Mouse (Mus musculus) cerebellum, postnatal 10 days (tissue): ENCODE data around the gene Hist1h4k.
A peak's percentile ranks its signal among the peaks of the same experiment; 100 is the strongest.
"Not testable (repeated sequence)": the region's sequence is repeated elsewhere in the genome, so short reads cannot be mapped to it uniquely, and the experiment has no call there.

Experiments used
- DNase-seq, 2 experiments: peaks; one replicate each; pipeline ENCODE4 v3.0.0; 2021; ENCODE audit warnings: mixed read lengths in 2 of 2

The Hist1h4k gene

GRCm38 (mm10) chr13:21754294-21755001 lies 4.1 kb upstream of the Hist1h4k start:
- peak; percentile 57 for DNase-seq

GRCm38 (mm10) chr13:21753524-21754285 lies 3.4 kb upstream of the Hist1h4k start, which contains the start of the genes Hist1h2ak and Hist1h2bn:
Hist1h2ak (minus strand) TSS chr13:21753827.
Hist1h2bn (plus strand) TSS chr13:21754123.
- peak; percentile 71 to 77 for DNase-seq

- no peak for DNase-seq
Observed at GRCm38 (mm10) chr13:21753051-21753523, 2.8 kb upstream of the Hist1h4k start.

GRCm38 (mm10) chr13:21752356-21752755 lies 2.1 kb upstream of the Hist1h4k start:
- DNase-seq = no peak

GRCm38 (mm10) chr13:21751827-21752226 lies 1.5 kb upstream of the Hist1h4k start:
- no peak for DNase-seq

- no peak for DNase-seq
Observed at GRCm38 (mm10) chr13:21751417-21751816, 1.1 kb upstream of the Hist1h4k start.

GRCm38 (mm10) chr13:21749387-21750158 lies 732 bp downstream of the Hist1h4k start:
- DNase-seq = peak in 1 of 2 experiments; percentile 10

- no peak for DNase-seq
Observed at GRCm38 (mm10) chr13:21745006-21745405, 5.3 kb downstream of the Hist1h4k start.

GRCm38 (mm10) chr13:21734906-21735767 lies 15.2 kb downstream of the Hist1h4k start, which contains the start of gene Hist1h4j:
Hist1h4j (plus strand) TSS chr13:21735064.
- DNase-seq = peak; percentile 91 to 93

GRCm38 (mm10) chr13:21734010-21734905 lies 16.0 kb downstream of the Hist1h4k start:
- peak; percentile 91 to 96 for DNase-seq

GRCm38 (mm10) chr13:21733466-21733865 lies 16.8 kb downstream of the Hist1h4k start:
- DNase-seq = peak; percentile 28 to 31

- DNase-seq = no peak
Observed at GRCm38 (mm10) chr13:21729544-21729943, 20.8 kb downstream of the Hist1h4k start.

GRCm38 (mm10) chr13:21727948-21728572 lies 22.2 kb downstream of the Hist1h4k start:
- DNase-seq = no peak

- DNase-seq = peak in 1 of 2 experiments; percentile 12
Observed at GRCm38 (mm10) chr13:21722993-21723836, 27.1 kb downstream of the Hist1h4k start.

- DNase-seq = peak; percentile 43 to 46
Observed at GRCm38 (mm10) chr13:21722373-21722925, 27.9 kb downstream of the Hist1h4k start.

- peak; percentile 75 for DNase-seq
Observed at GRCm38 (mm10) chr13:21721757-21722372, 28.4 kb downstream of the Hist1h4k start, which contains the start of gene Hist1h2bm. Hist1h2bm (plus strand) TSS chr13:21722044.

- DNase-seq = not testable (repeated sequence)
Observed at GRCm38 (mm10) chr13:21721107-21721756, 29.1 kb downstream of the Hist1h4k start.
